Mouse (Mus musculus): ENCODE measurements at regions not wholly inside any gene's neighbourhood (a gene's known extent, or its start where the extent isn't known, plus 50 kb on each side); places are given as distances from the start of the nearest gene placed in this dataset.
"Not testable (repeated sequence)": the region's sequence is repeated elsewhere in the genome, so short reads cannot be mapped to it uniquely, and the experiment has no call there.

- not testable (repeated sequence) for H3K4me2 ChIP-seq (ENCODE audit: low read depth, low read length); H3K4me3 ChIP-seq (ENCODE audit: low read length); ATAC-seq; H3K27me3 ChIP-seq (replicated peaks; ENCODE audit: control insufficient read depth, insufficient read depth, low read length); H3K9me3 ChIP-seq (ENCODE audit: control insufficient read depth, low read length); H3K9ac ChIP-seq (ENCODE audit: low read depth, low read length); H3K36me3 ChIP-seq (ENCODE audit: control insufficient read depth, insufficient read depth, low read length); H3K4me1 ChIP-seq (ENCODE audit: control insufficient read depth, insufficient read depth, low read length); H3K27ac ChIP-seq (ENCODE audit: low read length)
- 83% methylated on average over 1 of the region's 1 CpGs for WGBS
Observed at GRCm38 (mm10) chr14:73441206-73441950, 56.3 kb upstream of the Itm2b start.

GRCm38 (mm10) chr14:73439802-73440309, 54.8 kb upstream of the Itm2b start:
- H3K9me3 ChIP-seq (ENCODE audit: control insufficient read depth, low read length): no peaks in the 10 kb centered on the region
- no peak overlapping the region for H3K27ac ChIP-seq (ENCODE audit: low read length)
- no peaks in the 10 kb centered on the region for H3K36me3 ChIP-seq (ENCODE audit: control insufficient read depth, insufficient read depth, low read length)
- H3K27me3 ChIP-seq (replicated peaks; ENCODE audit: control insufficient read depth, insufficient read depth, low read length): no peaks in the 10 kb centered on the region
- no peak overlapping the region for H3K9ac ChIP-seq (ENCODE audit: low read depth, low read length)
- no peak overlapping the region for H3K4me3 ChIP-seq (ENCODE audit: low read length)
- ATAC-seq: no peak
- H3K4me2 ChIP-seq (ENCODE audit: low read depth, low read length): no peak overlapping the region
- no peaks in the 10 kb centered on the region; the same call in 1 of the 2 replicates for H3K4me1 ChIP-seq (ENCODE audit: control insufficient read depth, insufficient read depth, low read length)
- 91% methylated on average over 3 of the region's 3 CpGs for WGBS

GRCm38 (mm10) chr14:73435839-73436238, 50.8 kb upstream of the Itm2b start:
- Histone ChIP-seq H3K4me2 (ENCODE audit: low read depth, low read length) (no peak overlapping the region), H3K4me1 (ENCODE audit: control insufficient read depth, insufficient read depth, low read length) (no peaks in the 10 kb centered on the region), H3K9me3 (ENCODE audit: control insufficient read depth, low read length) (no peaks in the 10 kb centered on the region), H3K9ac (ENCODE audit: low read depth, low read length) (no peak overlapping the region), H3K36me3 (ENCODE audit: control insufficient read depth, insufficient read depth, low read length) (no peaks in the 10 kb centered on the region), H3K27ac (ENCODE audit: low read length) (no peak overlapping the region), H3K4me3 (ENCODE audit: low read length) (no peak overlapping the region), H3K27me3 (replicated peaks; ENCODE audit: control insufficient read depth, insufficient read depth, low read length) (no peaks in the 10 kb centered on the region)
- WGBS: 64% methylated on average over 4 of the region's 4 CpGs
- ATAC-seq: no peak
